Mouse (Mus musculus) mouse trophoblast stem cell (cell line): ENCODE data around the gene Slc46a1.

Experiments used
- in situ Hi-C, 2 experiments: fragments of 300-500 bp; cut with MseI, MboI; formaldehyde crosslinking; loops; 2 replicates in 1 of 2; 3 replicates in 1 of 2; pipeline ENCODE4 v1.15.1; 2025

Slc46a1 gene

GRCm38 (mm10) chr11:78465568-78466180, at the start of gene Slc46a1:
Gene Slc46a1 (plus strand): TSS chr11:78465697.
- in situ Hi-C loops: no loop called here

GRCm38 (mm10) chr11:78416854-78417253, 48.6 kb upstream of the Slc46a1 start:
- in situ Hi-C loops: no loop called here

- in situ Hi-C loops: no loop called here
Measured at GRCm38 (mm10) chr11:78420263-78420889, 45.1 kb upstream of the Slc46a1 start.

- in situ Hi-C loops: no loop called here
Measured at GRCm38 (mm10) chr11:78421201-78422009, 44.1 kb upstream of the Slc46a1 start.

GRCm38 (mm10) chr11:78422055-78422819, 43.3 kb upstream of the Slc46a1 start, which contains the start of gene Slc13a2:
Gene Slc13a2 (minus strand): TSS chr11:78422217.
- in situ Hi-C loops: no loop called here

- in situ Hi-C loops: no loop called here
Measured at GRCm38 (mm10) chr11:78424352-78424751, 41.1 kb upstream of the Slc46a1 start.

- in situ Hi-C loops: no loop called here
Measured at GRCm38 (mm10) chr11:78425572-78425971, 39.9 kb upstream of the Slc46a1 start.

- in situ Hi-C loops: no loop called here
Measured at GRCm38 (mm10) chr11:78427655-78428054, 37.8 kb upstream of the Slc46a1 start.

GRCm38 (mm10) chr11:78428309-78428708, 37.2 kb upstream of the Slc46a1 start:
- in situ Hi-C loops: no loop called here

GRCm38 (mm10) chr11:78430195-78430878, 35.2 kb upstream of the Slc46a1 start:
- in situ Hi-C loops: no loop called here

GRCm38 (mm10) chr11:78431176-78431575, 34.3 kb upstream of the Slc46a1 start:
- in situ Hi-C loops: no loop called here

- in situ Hi-C loops: no loop called here
Measured at GRCm38 (mm10) chr11:78434052-78434451, 31.4 kb upstream of the Slc46a1 start.

GRCm38 (mm10) chr11:78435776-78436349, 29.6 kb upstream of the Slc46a1 start:
- in situ Hi-C loops: no loop called here

- in situ Hi-C loops: no loop called here
Measured at GRCm38 (mm10) chr11:78437182-78437581, 28.3 kb upstream of the Slc46a1 start.

- in situ Hi-C loops: no loop called here
Measured at GRCm38 (mm10) chr11:78438399-78438930, 27.0 kb upstream of the Slc46a1 start.

- in situ Hi-C loops: no loop called here
Measured at GRCm38 (mm10) chr11:78443115-78443514, 22.4 kb upstream of the Slc46a1 start.

- in situ Hi-C loops: no loop called here
Measured at GRCm38 (mm10) chr11:78447168-78447567, 18.3 kb upstream of the Slc46a1 start.

GRCm38 (mm10) chr11:78448242-78448641, 17.3 kb upstream of the Slc46a1 start:
- in situ Hi-C loops: no loop called here

GRCm38 (mm10) chr11:78450337-78450736, 15.2 kb upstream of the Slc46a1 start:
- in situ Hi-C loops: no loop called here

- in situ Hi-C loops: no loop called here
Measured at GRCm38 (mm10) chr11:78453675-78454074, 11.8 kb upstream of the Slc46a1 start.

- in situ Hi-C loops: no loop called here
Measured at GRCm38 (mm10) chr11:78454276-78454675, 11.2 kb upstream of the Slc46a1 start.
